Mouse (Mus musculus) midbrain, postnatal 0 days (tissue): ENCODE data around the gene Susd6. TPM values are rescaled to one million over a fixed set of nuclear protein-coding genes. Genes with fewer than 3 reads are reported as not detected.

Experiments used
- ATAC-seq: fragments of 200-750 bp; cut with Nextera tagmentation; 2 replicates; pipeline ENCODE4 v1.8.0; 2017; ENCODE audit warnings: moderate number of reproducible peaks, mild to moderate bottlenecking, moderate TSS enrichment, moderate library complexity; ENCODE audit not compliant: low FRiP score
- DNase-seq: peaks from one replicate; pipeline ENCODE4 v3.0.0-alpha.2; 2015; ENCODE audit warnings: low spot score
- H3K27ac ChIP-seq: fragments of 300-500 bp; sonication (generic); 2 replicates; pipeline ENCODE4 v1.5.1; 2014; ENCODE audit warnings: low read depth, mild to moderate bottlenecking, low read length, mixed read lengths
- H3K27me3 ChIP-seq: fragments of 300-500 bp; sonication (generic); 2 replicates; pipeline ENCODE4 v1.6.1; 2014; ENCODE audit warnings: low read length, control low read depth, mixed read lengths; ENCODE audit not compliant: insufficient read depth
- H3K36me3 ChIP-seq: fragments of 300-500 bp; sonication (generic); 2 replicates; pipeline ENCODE4 v1.6.1; 2014; ENCODE audit warnings: low read length, control low read depth, mixed read lengths; ENCODE audit not compliant: insufficient read depth
- H3K4me1 ChIP-seq: fragments of 300-500 bp; sonication (generic); 2 replicates; pipeline ENCODE4 v1.6.1; 2014; ENCODE audit warnings: mild to moderate bottlenecking, control low read depth, antibody characterized with exemption, low read length, mixed read lengths; ENCODE audit not compliant: insufficient read depth
- H3K4me2 ChIP-seq: fragments of 300-500 bp; sonication (generic); 2 replicates; pipeline ENCODE4 v1.6.1; 2014; ENCODE audit warnings: low read depth, mild to moderate bottlenecking, low read length, mixed read lengths; ENCODE audit not compliant: poor library complexity, severe bottlenecking
- H3K4me3 ChIP-seq: fragments of 300-500 bp; sonication (generic); 2 replicates; pipeline ENCODE4 v1.5.1; 2014; ENCODE audit warnings: low read depth, mild to moderate bottlenecking, low read length, moderate library complexity
- H3K9ac ChIP-seq: fragments of 300-500 bp; sonication (generic); replicated peaks from 2 replicates; pipeline ENCODE4 v1.6.1; 2014; ENCODE audit warnings: mild to moderate bottlenecking, low read length, moderate library complexity, mixed read lengths; ENCODE audit not compliant: poor library complexity, severe bottlenecking
- H3K9me3 ChIP-seq: fragments of 300-500 bp; sonication (generic); 2 replicates; pipeline ENCODE4 v1.6.1; 2016; ENCODE audit warnings: low read length, control low read depth
- CTCF ChIP-seq: IDR thresholded peaks from 2 replicates; pipeline ENCODE4 v1.5.1; 2016; ENCODE audit warnings: antibody characterized with exemption, mild to moderate bottlenecking
- WGBS: fragments of 180-500 bp; shearing (Covaris S2); extraction: QIAGEN DNeasy Blood & Tissue Kit; methylation state at CpG from one replicate; pipeline ENCODE4 v1.1.7; 2014; 5-methylcytosine and 5-hydroxymethylcytosine counted together
- polyA plus RNA-seq: library from polyadenylated mRNA; unstranded; fragments of >200 nt; fragmentation: Nextera tagmentation; extraction: Ambion mirVana; gene quantifications from 2 replicates; pipeline ENCODE4 v1.2.1, GENCODE M21; 2015
- total RNA-seq: library from RNA; depleted of rRNA; stranded (reverse); fragments of >200 nt; gene quantifications from 2 replicates; pipeline ENCODE4 v1.2.3, GENCODE M21; 2014

Susd6 gene
- total and polyA plus RNA-seq, 2 experiments from 2014 or later, result 7.4 to 17.3 TPM

DNA sequence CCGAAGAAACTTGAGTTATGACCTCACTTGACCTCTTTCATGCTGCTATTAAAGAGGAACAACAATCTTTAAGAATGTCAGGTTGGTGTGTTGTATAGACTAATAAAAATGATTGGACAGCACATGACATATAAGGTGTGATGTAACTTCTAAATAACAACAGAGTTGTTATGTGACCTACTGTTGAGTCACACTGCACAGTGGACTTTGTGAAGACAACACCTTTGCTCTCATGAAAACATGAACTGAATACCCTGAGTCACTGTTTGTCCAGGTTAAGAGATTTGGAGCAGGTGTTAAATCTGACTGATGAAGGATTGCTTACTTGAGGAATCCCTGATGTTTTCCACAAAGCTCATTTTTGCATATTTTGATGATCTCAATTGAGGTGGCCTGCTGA is 42.0 kb downstream of the Susd6 start:
- no peak overlapping the region for H3K27ac ChIP-seq
- TF ChIP-seq CTCF, result no peak
- no peak overlapping the region for H3K4me3 ChIP-seq
- 67% methylated on average over 1 of the region's 1 CpGs for WGBS
- H3K4me2 ChIP-seq, result no peak overlapping the region
- DNase-seq (no peak), ATAC-seq (no peak)
- H3K4me1 ChIP-seq, result 0 out of 2 replicates have a peak, but pooled peaks cover 4% of the 10 kb centered on the region
- H3K36me3 ChIP-seq, result no peaks in the 10 kb centered on the region
- H3K9ac ChIP-seq, result no peak overlapping the region
- H3K9me3 ChIP-seq, result no peaks in the 10 kb centered on the region
- no peaks in the 10 kb centered on the region for H3K27me3 ChIP-seq

DNA sequence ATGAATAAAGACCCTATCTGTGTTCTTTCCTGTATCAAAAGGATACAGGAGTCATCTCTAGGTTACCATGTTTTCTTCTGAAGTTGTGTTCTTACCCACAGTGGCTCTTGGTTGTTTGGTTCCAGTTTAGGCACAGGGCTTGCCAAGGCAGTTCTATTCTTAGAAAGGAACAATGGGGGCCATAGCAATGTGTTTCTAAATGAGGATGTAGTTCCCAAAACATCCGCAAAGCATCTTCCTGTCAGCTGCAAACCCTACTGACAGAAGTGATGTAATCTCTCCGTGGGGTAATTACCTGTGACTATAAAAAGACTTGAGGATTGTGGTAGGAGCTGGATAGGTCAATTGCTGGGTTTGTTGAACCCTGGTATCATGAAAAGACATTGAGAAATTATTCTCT is 43.2 kb downstream of the Susd6 start:
- Histone ChIP-seq H3K4me3 (no peak overlapping the region), H3K9ac (no peak overlapping the region), H3K9me3 (no peaks in the 10 kb centered on the region), H3K4me2 (no peak overlapping the region), H3K27me3 (no peaks in the 10 kb centered on the region), H3K27ac (no peak overlapping the region), H3K4me1 (0 out of 2 replicates have a peak, but pooled peaks cover 4% of the 10 kb centered on the region), H3K36me3 (no peaks in the 10 kb centered on the region)
- ATAC-seq, result no peak
- WGBS, result 71% methylated on average over 2 of the region's 2 CpGs
- no peak for DNase-seq
- no peak for TF ChIP-seq CTCF

- Histone ChIP-seq H3K9ac (no peak overlapping the region), H3K9me3 (no peaks in the 10 kb centered on the region), H3K4me1 (0 out of 2 replicates have a peak, but pooled peaks cover 4% of the 10 kb centered on the region), H3K36me3 (no peaks in the 10 kb centered on the region), H3K4me3 (no peak overlapping the region), H3K27me3 (no peaks in the 10 kb centered on the region), H3K27ac (no peak overlapping the region), H3K4me2 (no peak overlapping the region)
- no peak for TF ChIP-seq CTCF
- WGBS, result 97% methylated on average over 3 of the region's 3 CpGs
- no peak for ATAC-seq
- DNase-seq, result no peak
These were observed 44.0 kb downstream of the Susd6 start for GRCm38 (mm10) chr12:80834156-80834900.

- H3K27me3 ChIP-seq, result no peaks in the 10 kb centered on the region
- H3K36me3 ChIP-seq, result no peaks in the 10 kb centered on the region
- ATAC-seq (no peak), DNase-seq (no peak)
- no peak overlapping the region for H3K4me2 ChIP-seq
- H3K9me3 ChIP-seq, result no peaks in the 10 kb centered on the region
- H3K4me3 ChIP-seq, result no peak overlapping the region
- WGBS, result 77% methylated on average over 3 of the region's 8 CpGs
- H3K4me1 ChIP-seq, result 0 out of 2 replicates have a peak, but pooled peaks cover 4% of the 10 kb centered on the region
- TF ChIP-seq CTCF, result no peak
- H3K27ac ChIP-seq, result no peak overlapping the region
- no peak overlapping the region for H3K9ac ChIP-seq
These were observed 44.7 kb downstream of the Susd6 start for GRCm38 (mm10) chr12:80834901-80835570.

- no peaks in the 10 kb centered on the region for H3K36me3 ChIP-seq
- H3K9ac ChIP-seq, result no peak overlapping the region
- H3K4me2 ChIP-seq, result no peak overlapping the region
- 0 out of 2 replicates have a peak, but pooled peaks cover 4% of the 10 kb centered on the region for H3K4me1 ChIP-seq
- DNase-seq (no peak), ATAC-seq (no peak)
- TF ChIP-seq CTCF, result no peak
- no peaks in the 10 kb centered on the region for H3K9me3 ChIP-seq
- 77% methylated on average over 3 of the region's 3 CpGs for WGBS
- no peak overlapping the region for H3K27ac ChIP-seq
- H3K27me3 ChIP-seq, result no peaks in the 10 kb centered on the region
- no peak overlapping the region for H3K4me3 ChIP-seq
These were observed 47.3 kb downstream of the Susd6 start for GRCm38 (mm10) chr12:80837614-80838013.

DNA sequence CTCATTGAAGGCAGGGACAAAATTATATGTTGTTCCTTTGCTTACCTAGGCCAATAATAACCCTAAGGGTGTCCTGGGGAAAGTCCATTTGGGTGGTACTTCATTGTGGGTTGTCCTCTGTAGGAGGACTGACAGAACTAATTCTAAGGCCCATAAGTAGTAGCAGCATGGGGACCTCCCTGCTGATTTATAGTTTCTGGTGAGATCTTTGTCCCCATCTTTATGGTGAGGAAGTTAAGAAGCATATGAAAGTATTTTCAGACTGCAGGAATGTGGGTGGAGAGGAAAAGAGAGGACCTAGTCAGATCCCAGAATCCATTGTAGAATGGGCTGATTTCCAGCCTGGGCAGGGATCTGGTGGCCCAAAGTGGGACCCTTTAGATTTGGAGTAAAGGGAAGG is 48.0 kb downstream of the Susd6 start:
- Histone ChIP-seq H3K27ac (no peak overlapping the region), H3K4me1 (0 out of 2 replicates have a peak, but pooled peaks cover 1% of the 10 kb centered on the region), H3K4me2 (no peak overlapping the region), H3K27me3 (no peaks in the 10 kb centered on the region), H3K36me3 (no peaks in the 10 kb centered on the region), H3K4me3 (no peak overlapping the region), H3K9ac (no peak overlapping the region), H3K9me3 (no peaks in the 10 kb centered on the region)
- DNase-seq, result no peak
- no peak for ATAC-seq
- TF ChIP-seq CTCF, result no peak
